Mouse (Mus musculus) CD8-positive naive resting alpha-beta T cell, adult 2 months (primary cell): ENCODE results near the gene Wdr25.

Experiments
- DNase-seq, 2 experiments: peaks; one replicate each; pipeline ENCODE4 v3.0.0; 2022; ENCODE audit warnings: low read depth in 2 of 2, low spot score in 2 of 2

Gene Wdr25

GRCm38 (mm10) chr12:109058660-109059059 is 165.2 kb downstream of the Wdr25 start:
- DNase-seq = no peak

GRCm38 (mm10) chr12:109067561-109068135 is 174.2 kb downstream of the Wdr25 start:
- DNase-seq = no peak

GRCm38 (mm10) chr12:109068167-109068653 is 174.8 kb downstream of the Wdr25 start, which contains the start of gene Begain:
Begain (minus strand) TSS chr12:109068217.
- DNase-seq = no peak

- no peak for DNase-seq
Observed at GRCm38 (mm10) chr12:109068738-109069137, 175.3 kb downstream of the Wdr25 start.

GRCm38 (mm10) chr12:109069751-109070150 is 176.3 kb downstream of the Wdr25 start:
- no peak for DNase-seq

GRCm38 (mm10) chr12:109071248-109071647 is 177.8 kb downstream of the Wdr25 start:
- no peak for DNase-seq

- DNase-seq = no peak
Observed at GRCm38 (mm10) chr12:109074106-109074505, 180.7 kb downstream of the Wdr25 start.

GRCm38 (mm10) chr12:109074777-109075285 is 181.4 kb downstream of the Wdr25 start:
- DNase-seq = no peak

GRCm38 (mm10) chr12:109077036-109077435 is 183.6 kb downstream of the Wdr25 start:
- no peak for DNase-seq
